Mouse (Mus musculus): ENCODE measurements around the gene Cacna1d.

Cacna1d gene

DNA sequence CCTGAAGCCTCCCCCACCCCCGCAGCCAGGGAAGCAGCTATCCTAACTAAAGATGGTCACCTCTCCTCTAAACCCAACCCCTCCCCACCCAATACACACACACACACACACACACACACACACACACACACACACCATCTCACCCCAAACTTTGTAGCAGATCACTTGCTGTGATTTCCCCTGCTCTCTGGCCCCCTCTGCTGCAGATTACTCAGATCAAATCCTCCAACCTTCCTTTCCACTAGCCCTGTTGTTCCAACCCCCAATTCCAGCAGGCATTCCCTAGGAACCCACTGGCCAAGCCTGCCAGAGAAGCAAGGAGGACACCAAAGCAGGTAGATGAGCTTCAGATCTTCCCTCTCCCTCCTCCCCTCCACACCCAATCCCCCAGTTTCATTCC is 118.4 kb downstream of the Cacna1d start:
- peak; percentile 26 for DNase-seq (ENCODE audit: low read depth, low spot score)

DNA sequence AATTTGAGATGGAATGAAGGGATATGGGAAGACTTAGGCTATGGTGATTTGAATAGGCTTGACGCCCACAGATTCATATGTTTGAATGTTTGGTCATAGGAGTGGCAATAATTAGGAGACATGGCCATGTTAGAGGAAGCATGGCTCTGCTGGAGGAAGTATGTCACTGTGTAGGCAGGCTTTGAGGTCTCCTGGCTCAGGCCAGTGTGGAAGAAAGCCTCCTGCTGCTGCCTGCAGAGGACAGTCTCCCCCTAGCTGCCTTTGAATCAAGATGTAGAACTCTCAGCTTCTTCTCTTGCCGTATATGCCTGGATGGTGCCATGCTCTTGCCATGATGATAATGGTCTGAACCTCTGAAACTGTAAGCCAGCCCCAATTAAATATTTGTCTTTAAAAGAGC is 120.2 kb downstream of the Cacna1d start:
- DNase-seq (ENCODE audit: low read depth, low spot score) = no peak

DNA sequence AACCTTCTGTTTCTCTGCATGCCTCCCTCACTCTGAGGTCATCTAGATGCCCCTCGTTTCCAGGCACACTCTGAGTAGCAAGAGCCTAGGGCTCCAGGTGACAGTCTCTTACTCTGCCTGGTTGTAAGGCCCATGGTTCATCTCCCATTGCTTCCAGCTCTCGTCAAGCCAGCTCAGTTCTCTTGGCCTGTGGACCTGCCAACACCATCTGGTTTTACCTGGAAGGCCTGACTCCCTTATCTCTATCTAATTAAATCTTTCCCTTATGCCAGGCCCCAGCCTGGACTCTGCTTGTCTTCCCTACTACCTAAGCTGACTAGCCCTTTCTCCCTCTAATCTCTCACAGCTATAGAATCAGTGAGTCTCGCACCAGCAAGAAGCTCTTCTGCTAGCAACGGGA is 124.2 kb downstream of the Cacna1d start:
- DNase-seq (ENCODE audit: low read depth, low spot score) = no peak

DNA sequence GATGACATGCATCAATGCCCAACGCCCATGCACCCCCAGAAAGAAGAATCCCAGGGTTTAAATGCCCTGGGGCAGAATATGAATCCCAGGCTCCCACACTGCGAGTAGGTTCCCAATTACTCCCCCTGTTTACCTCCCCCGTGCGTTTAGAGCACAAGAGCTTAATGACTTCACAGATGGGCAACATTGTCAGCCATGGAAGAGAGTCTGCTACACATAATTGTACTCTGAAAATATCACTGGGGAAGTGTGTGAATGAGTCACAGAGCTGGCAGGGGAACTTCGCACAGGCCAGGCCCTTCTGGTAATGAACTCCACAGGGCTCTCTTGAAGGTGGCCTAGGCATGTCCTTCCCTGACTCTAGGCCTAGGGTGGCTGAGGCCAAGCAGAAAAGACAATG is 125.4 kb downstream of the Cacna1d start:
- DNase-seq (ENCODE audit: low read depth, low spot score) = no peak

DNA sequence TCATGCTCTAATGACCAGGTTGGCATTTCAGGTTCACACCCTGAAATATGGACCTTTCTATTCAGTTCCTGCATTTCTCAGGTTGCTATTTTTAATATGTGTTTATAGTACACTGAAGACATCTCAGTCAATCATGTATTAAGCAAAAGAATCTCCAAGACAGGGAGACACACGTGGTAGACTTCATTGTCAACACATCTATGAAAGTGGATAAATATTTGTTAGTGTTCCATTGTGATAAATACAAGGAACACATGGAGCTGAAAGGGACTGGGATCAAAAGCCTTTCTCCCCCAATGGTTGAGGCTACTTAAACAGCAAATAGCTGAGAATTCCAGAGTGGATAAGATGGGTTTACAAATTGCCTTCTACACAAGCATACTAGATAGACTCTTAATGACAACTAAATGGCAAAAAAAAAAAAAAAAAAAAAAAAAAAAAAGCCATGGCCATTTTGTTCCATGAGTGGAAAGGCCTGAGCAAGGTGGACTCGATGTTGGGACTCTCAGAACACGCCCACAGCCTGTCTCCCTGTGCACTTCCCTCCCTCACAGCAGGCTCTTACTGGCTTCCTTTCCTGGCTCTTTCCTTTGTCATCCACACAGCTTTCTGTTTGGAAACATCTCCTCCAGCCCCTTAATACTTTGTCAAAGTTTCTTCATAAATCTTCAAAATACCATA is 127.6 kb downstream of the Cacna1d start:
- no peak for DNase-seq (ENCODE audit: low read depth, low spot score)

DNA sequence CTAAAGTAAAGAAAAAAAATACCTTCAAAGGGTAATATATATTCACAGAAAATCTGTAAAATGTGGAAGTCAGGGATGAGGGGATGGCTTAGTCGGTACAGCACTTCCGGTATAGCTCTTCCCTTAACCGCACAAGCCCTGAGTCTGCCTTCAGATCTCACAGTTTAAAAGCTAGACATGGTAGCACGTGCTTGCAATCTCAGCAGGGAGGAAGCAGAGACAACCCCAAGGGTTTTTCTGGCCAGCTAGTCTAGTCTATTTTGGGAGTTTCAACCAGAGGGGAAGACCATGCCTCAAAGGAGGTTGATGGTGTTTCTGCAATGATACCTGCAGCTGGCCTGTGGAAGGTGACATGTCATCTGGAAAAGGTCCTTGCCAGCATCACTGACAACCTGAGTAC is 128.9 kb downstream of the Cacna1d start:
- DNase-seq (ENCODE audit: low read depth, low spot score) = no peak

DNA sequence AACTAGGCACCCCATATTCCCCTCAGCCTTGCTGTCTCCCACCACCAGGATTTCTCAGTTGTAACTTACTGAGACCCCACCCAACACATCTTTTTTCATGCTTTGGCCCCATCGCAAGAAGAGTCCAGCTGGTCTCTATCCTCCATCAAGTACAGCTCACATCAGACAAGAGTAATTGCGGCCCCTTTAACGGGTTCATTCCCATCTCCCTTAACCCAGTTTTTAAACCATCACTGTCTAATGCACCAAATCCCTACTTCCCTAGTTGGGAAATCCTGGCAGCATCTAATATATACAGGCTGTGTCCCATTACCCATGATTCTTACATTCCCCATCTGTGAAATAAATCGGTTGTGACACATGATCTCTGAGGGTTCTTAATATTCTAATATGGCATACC is 130.8 kb downstream of the Cacna1d start:
- no peak for DNase-seq (ENCODE audit: low read depth, low spot score)

DNA sequence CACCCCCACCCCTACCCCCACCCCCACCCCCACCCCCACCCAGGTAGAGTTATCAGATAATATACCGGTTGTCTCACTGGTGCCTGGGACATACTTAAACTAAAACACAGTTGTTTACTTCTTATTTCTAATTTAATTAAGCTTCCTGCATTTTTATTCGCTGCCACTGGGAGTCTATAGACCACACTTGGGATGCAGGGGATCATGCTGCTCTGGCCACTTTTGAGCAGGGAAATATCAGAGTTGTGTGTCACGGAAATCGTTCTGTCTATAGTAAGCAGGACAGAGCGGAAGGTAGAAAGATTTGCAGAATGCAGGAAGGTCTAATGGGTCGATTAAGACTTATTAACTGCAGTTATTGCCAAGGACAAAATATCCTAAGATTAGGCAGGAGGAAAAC is 131.3 kb downstream of the Cacna1d start:
- DNase-seq (ENCODE audit: low read depth, low spot score) = no peak

DNA sequence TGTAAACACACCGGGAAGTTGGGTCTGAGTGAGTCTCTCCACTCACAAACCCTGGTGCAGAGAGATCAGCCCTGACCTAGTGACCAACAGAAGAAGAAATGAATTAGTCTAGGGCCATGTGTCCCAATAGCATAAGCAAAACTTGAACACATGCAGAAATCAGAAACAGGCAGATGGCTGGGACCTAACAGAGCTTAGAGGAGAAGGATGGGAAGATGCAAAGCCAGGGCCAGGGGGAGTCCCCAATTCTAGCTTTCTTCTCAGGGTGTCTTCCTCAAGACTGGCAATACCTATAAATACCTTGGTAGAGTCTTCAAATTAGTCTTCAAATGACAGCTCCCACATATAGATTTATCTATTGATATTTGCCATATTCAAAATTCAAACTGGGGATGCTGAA is 133.2 kb downstream of the Cacna1d start:
- DNase-seq (ENCODE audit: low read depth, low spot score) = no peak

DNA sequence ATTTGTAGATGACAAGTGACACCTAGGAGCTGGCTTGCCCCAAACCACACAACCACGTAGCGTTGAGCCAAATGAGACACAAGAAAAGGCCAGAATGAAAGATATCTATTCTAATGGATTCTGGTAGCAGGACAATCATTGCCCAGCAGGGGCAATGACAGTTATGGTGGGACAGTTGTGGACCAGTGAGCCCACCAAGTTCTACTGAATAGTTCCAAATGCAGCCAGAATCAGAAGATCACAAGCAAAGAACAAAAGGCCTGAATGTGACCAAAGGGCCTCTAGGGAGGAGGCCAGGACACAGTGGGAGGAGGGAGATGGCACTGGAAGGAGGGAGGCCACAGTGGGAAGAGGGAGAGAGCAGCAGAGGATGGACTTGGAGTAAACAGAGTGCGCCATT is 134.8 kb downstream of the Cacna1d start:
- no peak for DNase-seq (ENCODE audit: low read depth, low spot score)

DNA sequence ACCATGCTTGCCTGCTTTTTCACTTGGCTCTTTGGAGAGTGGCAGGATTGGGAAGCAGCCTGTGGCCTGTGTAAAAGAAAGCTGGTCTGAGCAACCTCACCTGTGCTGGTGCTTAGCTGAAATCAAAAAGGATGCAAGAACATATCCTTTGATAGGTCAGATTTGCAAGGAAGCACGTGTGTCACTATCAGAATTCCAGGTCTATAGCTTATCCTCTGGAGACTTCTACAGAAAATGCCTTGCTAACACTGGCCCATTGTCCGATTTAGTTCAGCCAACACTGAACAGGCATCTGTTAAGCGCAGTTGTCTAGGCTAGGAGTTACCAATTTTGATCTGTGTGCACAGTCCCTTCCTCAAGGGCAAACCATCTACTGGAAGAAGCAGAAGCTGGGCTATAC is 136.5 kb downstream of the Cacna1d start:
- no peak for DNase-seq (ENCODE audit: low read depth, low spot score)

DNA sequence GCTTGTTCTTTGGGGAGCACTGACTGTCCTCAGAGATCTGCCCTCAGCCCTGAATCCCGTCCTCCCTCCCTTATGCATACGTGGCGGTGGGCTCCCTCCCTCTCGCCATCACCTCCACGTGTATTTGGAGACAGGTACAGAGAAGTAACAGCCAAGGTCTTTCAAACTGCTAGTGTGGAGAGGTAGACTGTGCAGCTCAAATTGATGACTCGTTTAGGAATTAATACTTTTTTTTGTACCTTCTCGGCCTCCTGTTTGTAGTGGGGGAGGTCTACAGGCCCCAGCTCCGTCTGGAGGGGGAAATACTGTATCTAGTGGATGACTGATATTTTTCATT is 137.2 kb downstream of the Cacna1d start:
- peak; percentile 41 for DNase-seq (ENCODE audit: low read depth, low spot score)

DNA sequence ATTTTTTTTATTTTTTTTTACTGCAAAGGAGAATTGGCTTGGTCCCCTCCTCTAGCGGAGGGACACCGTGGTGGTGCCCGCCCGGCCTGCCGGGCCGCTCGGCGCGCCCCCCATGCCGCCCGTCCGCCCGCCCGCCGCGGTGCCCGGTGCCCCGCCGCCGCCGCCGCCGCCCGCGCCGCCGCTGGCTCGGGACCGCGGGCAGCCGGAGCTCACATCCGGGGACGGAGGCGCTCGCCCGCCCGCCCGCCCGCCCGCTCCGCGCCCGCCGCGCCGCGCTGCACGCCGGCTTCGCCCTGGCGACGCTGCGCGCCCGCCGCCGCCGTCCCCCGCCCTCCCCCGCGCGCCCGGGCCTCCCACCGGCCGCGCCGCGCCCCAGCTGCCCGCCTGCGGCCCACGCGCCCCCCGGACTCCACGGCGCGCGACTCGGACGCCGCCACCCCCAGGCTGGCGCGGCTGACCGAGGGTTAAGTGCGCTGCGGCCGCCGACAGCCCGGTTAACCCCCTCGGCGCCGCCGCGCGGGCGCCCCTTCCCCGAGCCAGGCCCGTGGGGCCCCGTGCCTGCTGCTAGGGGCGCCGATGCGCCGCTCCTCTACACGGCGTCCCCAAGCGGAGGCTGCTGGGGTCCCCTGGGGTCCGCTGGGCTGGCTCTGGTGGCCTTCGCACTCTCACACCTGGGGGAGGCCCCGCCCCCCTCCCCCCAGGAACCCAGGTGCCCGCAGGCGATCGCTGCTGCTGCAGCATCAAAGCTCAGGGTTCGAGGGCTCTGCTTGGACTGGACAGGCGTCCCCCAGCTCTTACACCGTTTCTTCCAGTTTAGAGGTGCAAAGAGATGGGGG is 137.7 kb downstream of the Cacna1d start:
- no peak for DNase-seq (ENCODE audit: low read depth, low spot score)

DNA sequence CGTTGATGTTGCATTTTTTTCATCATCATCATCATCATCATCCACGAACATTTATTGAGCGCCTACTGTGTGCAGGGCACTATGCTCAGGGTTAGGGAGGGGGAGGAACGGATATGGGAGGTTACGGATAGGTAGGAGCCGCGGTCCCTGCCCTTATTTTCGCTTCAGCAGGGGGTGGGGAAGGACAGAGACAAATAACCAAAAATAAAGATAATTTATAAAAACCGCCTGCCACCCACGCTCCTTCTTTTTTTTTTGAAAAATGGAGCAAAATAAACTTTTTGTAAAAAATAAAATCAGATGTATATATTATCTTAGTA is 138.3 kb downstream of the Cacna1d start:
- no peak for DNase-seq (ENCODE audit: low read depth, low spot score)

DNA sequence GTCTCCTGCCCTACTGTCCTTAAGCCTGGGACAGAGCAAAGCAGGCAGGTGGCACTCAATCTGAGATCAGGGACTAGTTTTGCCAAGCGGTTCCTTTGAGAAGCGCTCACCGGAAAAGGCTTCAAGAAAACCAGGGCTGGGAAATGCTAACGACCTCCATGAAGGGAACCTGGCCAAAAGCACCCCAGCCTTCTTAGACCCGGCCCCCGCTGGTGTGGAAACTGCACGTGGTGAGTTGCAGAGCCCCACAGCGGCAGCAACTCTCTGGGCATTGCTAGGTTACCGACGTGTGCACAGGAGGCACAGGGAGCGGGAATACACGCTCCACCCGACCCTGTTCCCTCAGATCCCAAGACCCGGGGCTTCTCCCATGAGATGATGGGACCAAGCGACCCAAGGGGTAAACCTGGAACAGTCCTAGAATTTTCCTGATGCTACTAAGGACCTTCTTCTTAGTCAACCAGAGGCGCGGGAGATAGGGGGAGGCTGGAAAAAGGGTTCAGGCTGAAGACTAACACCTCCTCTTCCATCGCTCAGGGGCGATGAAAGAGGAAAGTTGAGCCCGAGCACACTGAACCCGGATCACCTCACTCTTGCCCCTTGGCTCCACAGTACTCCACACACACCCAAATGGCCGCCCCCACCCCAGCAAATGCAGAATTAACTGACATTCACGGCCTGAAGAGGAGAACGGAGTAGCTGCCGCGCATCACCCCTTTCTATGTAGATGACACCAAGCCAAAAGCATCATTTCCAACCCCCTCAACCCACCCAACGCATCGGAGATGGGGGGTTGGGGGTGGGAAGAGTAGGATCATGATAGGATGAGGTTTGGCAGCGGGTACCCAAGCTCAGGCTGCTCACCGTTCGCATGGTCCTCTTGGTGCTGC is 138.9 kb downstream of the Cacna1d start:
- DNase-seq (ENCODE audit: low read depth, low spot score) = peak; percentile 30

DNA sequence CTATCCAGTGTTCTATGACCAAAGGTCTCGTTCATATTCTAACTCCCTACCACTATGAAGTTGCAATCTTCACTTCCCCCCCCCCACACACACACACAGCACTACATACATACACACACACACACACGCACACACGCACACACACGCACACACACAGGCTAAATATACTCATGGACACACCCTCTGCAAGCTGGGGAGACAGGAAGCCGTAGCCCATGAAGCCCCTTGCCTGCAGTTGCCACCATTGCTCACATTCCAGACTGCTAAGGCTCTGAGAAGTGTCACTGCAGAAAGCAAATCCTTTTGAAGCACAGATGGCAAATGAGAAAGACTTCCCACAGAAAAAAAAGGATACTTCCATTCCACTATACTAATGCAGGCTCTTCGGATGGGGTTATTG is 141.0 kb downstream of the Cacna1d start:
- no peak for DNase-seq (ENCODE audit: low read depth, low spot score)

DNA sequence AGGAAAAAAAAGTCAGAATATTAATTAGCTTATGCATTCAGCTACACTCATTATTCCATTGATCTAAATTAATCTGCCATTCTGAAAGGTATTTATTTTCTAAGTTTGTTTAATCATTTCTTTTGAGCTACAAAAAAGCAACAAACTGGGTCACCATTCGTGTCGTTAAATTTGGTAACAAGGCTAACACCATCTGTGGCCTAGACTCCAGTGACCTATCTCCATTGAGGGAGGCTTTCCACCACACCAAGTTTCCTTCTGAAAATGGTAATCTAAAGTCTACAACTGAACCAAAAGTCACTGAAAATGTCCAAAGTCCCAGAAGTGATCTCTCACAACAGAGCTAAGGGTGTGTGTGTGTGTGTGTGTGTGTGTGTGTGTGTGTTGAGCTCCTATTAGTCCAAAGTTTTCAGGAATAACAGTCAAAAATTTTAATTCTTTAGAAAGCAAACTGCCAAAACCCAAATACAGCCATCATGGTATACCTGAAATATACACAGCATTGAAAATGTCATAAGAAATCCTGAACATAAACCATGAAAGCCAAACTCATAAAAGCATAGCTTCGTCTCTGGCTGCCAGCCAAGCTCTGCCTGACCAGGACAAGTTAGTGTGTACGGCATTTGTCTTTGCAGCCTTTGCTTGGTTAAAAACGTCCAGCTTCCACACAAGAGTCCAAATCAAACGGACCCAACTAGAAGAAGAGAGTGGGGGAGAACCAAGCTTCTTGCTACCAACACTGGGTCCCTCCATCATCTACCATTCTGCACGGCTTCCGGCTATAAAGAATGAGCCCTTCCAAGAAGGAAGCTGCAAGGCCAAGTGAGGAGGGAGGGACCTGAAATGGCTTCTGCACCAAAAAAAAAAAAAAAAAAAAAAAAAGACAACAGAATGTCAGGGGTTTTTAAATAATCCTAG is 146.0 kb downstream of the Cacna1d start:
- no peak for DNase-seq (ENCODE audit: low read depth, low spot score)

DNA sequence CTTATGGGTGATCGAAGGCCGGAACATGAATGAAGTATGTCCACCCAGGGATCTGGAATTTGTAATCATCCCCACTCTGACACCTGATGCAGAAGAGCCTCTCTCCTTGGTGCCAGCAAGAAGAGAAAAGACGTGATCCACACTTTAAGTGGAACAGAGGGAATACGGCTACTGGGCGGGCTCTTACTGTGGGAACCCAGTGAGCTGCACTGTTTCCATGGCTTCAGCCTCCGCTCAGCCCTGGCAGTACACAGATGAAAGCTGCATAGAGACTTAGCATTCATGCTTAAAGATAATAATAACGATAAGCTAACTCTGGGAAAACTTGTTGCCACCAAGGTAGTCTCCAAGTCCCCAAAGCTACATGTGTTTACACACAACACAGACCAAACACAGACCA is 147.5 kb downstream of the Cacna1d start:
- no peak for DNase-seq (ENCODE audit: low read depth, low spot score)

DNA sequence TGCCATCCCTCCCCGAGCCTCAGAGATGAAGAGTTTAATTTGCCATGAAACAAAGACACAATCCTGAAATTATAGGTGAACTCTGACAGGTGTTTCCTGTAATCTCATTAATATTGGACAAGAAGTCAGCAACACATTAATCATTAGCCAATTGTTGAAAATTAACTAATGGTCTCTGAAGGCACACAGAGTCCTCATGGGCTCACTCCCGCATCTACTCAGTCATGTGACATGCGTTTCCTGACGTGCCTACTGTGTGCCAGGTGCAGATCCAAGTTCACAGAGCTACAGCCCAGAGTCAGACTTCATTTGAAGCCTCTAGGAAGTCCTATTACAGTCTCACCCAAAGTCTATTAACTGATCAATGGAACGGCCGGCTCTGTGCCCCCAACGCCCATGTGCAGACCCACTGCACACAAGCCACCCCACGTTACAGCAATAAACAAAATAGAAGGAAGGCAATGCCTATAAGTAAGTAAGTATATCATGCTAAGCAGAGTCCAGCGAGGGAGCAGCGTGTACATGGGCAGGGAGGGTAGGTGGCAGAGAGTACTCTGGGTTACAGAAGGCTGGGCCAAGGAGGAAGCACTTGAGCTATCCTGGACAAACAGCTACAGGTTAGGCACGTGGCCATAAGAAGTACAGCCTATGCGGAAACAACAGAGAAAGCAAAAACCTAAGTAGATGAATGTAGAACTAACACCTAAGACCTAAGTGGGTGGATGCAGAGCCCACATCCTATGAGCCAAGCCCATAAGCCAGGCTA is 149.2 kb downstream of the Cacna1d start:
- no peak for DNase-seq (ENCODE audit: low read depth, low spot score)

DNA sequence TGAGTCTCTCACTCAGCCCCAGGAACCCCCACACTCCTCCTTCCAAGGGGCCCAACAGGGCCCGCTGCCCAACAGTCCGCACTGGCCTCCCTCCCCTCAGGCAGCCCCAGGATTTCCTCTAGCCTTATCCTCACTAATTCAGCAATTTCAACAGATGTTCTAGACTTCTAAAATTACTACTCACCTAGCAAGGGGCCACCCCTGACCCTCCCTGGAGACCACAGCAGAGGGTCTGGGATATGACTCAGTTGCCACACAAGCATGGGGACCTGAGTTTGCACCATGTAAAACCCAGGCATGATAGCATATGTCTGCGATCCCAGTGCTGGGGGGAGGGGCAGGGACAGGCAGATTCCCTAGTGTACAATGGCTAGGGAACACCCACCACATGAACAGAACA is 151.1 kb downstream of the Cacna1d start:
- no peak for DNase-seq (ENCODE audit: low read depth, low spot score)

DNA sequence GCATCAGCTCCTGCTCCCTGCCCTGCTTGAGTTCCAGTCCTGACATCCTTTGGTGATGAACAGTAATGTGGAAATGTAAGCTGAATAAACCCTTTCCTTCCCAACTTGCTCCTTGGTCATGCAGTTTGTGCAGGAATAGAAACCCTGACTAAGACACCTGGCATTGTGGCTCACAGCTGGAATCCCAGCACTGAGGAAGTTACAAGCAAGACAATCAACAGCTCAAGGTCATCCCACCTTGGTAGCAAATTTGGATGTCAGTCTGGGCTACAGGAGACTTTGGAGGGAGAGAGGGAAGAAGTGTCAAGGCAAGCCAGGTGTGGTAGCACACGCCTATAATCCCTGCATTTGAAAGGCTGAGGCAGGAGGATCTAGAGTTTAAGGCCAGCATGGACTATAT is 159.4 kb downstream of the Cacna1d start:
- DNase-seq (ENCODE audit: low read depth, low spot score) = peak; percentile 91
